Mouse (Mus musculus) kidney, postnatal 36 days (tissue): Measurements from ENCODE around the gene Slc5a6.
"Not testable (repeated sequence)": the region's sequence is repeated elsewhere in the genome, so short reads cannot be mapped to it uniquely, and the experiment has no call there.

Experiments used
- DNase-seq, 2 experiments: peaks; one replicate each; pipeline ENCODE4 v3.0.0; 2021 to 2022; ENCODE audit warnings: mixed read lengths in 2 of 2

The Slc5a6 gene

GRCm38 (mm10) chr5:31055216-31056140, 6.8 kb upstream of the Slc5a6 start:
- no peak for DNase-seq

- DNase-seq = peak; percentile 96 to 98
Measured at GRCm38 (mm10) chr5:31054261-31055215, 5.8 kb upstream of the Slc5a6 start, which contains the start of gene Cad. Cad (plus strand) TSS chr5:31054780.

- not testable (repeated sequence) for DNase-seq
Measured at GRCm38 (mm10) chr5:31053728-31054127, 5.0 kb upstream of the Slc5a6 start.

- DNase-seq = no peak
Measured at GRCm38 (mm10) chr5:31050427-31050826, 1.7 kb upstream of the Slc5a6 start.

GRCm38 (mm10) chr5:31047848-31048762, 619 bp downstream of the Slc5a6 start, which contains the start of gene Atraid:
Atraid (plus strand) TSS chr5:31048312.
- peak; percentile 99 to 100 for DNase-seq

- no peak for DNase-seq
Measured at GRCm38 (mm10) chr5:31047074-31047473, 1.6 kb downstream of the Slc5a6 start.

- DNase-seq = no peak
Measured at GRCm38 (mm10) chr5:31046416-31046815, 2.3 kb downstream of the Slc5a6 start.

- peak; percentile 30 to 41 for DNase-seq
Measured at GRCm38 (mm10) chr5:31038171-31038845, 10.4 kb downstream of the Slc5a6 start.

DNA sequence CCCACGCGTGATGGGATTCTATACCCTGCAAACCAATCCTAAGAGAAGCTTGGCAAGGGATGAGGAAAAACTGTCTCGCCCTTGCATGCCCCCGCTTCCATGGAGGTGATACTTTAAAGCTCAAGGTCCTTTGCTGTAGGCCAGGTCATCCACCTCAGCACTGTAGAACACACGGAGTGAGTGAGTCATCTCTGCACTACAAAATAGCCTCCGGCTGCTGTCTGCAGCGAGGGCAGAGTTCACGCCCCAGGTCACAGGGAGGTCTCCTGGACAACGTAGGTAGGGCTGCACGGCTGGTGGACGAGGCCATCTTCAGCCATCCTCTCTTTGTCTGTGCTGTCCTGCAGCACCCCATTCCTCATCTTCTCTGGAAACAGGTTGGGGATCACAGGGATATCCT, 12.2 kb downstream of the Slc5a6 start:
- peak in 1 of 2 experiments; percentile 11 for DNase-seq

DNA sequence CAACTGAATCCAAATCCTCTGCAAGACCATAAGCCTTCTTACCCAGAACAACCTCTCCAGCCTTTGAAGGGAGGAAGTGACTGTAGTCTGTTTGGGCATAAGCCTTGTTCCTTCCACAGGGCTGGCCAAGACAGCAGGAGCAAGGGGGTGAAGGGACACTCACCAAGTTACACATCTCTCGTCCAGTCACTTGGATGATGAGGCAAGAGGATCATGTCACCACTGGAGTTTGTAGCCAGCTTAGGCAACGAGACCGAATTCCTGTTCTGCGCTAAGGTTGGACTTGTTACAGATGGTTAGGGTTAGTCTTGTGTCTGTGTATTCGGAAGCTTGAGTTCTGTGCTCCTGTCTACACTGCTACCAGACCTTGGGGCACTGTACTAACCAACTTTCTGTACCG, 14.1 kb downstream of the Slc5a6 start:
- no peak for DNase-seq

- DNase-seq = no peak
Measured at GRCm38 (mm10) chr5:31031508-31031907, 17.2 kb downstream of the Slc5a6 start.

GRCm38 (mm10) chr5:31030926-31031325, 17.8 kb downstream of the Slc5a6 start:
- DNase-seq = no peak

GRCm38 (mm10) chr5:31024641-31025040, 24.1 kb downstream of the Slc5a6 start:
- DNase-seq = no peak

GRCm38 (mm10) chr5:31023254-31023653, 25.5 kb downstream of the Slc5a6 start:
- DNase-seq = no peak

DNA sequence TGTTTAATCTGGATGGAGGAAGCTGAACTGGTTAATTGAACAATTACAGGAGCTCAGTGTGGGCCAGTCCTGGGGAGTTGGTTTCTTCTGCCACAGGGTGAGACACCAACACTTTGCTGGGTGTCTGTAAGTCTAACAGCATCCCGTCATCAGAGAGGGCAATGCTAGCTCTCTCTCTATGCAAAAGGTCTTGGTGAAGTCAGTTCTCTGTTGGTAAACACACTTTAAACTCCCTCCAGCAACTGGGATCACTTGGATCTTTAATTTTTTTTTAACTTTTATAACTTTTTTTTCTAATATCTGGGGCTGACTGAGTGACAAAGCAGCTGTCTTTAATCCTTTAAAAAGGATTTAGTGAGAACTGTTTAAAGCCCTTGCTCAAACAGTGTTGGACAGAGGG, 26.0 kb downstream of the Slc5a6 start:
- no peak for DNase-seq

- DNase-seq = not testable (repeated sequence)
Measured at GRCm38 (mm10) chr5:31021790-31022189, 26.9 kb downstream of the Slc5a6 start.

- DNase-seq = no peak
Measured at GRCm38 (mm10) chr5:31015913-31016312, 32.8 kb downstream of the Slc5a6 start.

- no peak for DNase-seq
Measured at GRCm38 (mm10) chr5:31012737-31013136, 36.0 kb downstream of the Slc5a6 start.

- DNase-seq = peak; percentile 88 to 96
Measured at GRCm38 (mm10) chr5:31004184-31004583, 44.5 kb downstream of the Slc5a6 start.

- no peak for DNase-seq
Measured at GRCm38 (mm10) chr5:31001560-31001959, 47.2 kb downstream of the Slc5a6 start.

- DNase-seq = no peak
Measured at GRCm38 (mm10) chr5:31000993-31001392, 47.7 kb downstream of the Slc5a6 start.
